Mouse (Mus musculus): ENCODE data around the gene Katnal1. TPM values are rescaled to one million over a fixed set of nuclear protein-coding genes. Genes with fewer than 3 reads are reported as not detected.

Katnal1 gene
- total and polyA plus RNA-seq, 3 experiments = 12.8 to 14.8 TPM; not detected in 1

GRCm38 (mm10) chr5:148959068-148959990 is 30.2 kb upstream of the Katnal1 start:
- Histone ChIP-seq H3K4me3 (ENCODE audit: control insufficient read depth in 1 of 2, insufficient read depth in 1 of 2, low read depth in 2 of 2, low read length in 2 of 2) (peak overlapping the region; percentile 36 to 47), H3K36me3 (ENCODE audit: control insufficient read depth in 1 of 2, insufficient read depth in 2 of 2, low read length in 2 of 2) (peaks cover 0 to 4% of the 10 kb centered on the region in 2 experiments; a peak in 2 of 4 replicates), H3K27me3 (ENCODE audit: control insufficient read depth in 1 of 2, insufficient read depth in 2 of 2, low read length in 2 of 2) (no peaks in the 10 kb centered on the region), H3K27ac (ENCODE audit: control insufficient read depth, low read depth, low read length) (peak overlapping the region; percentile 31), H3K79me2 (ENCODE audit: control insufficient read depth, insufficient read depth, low read length, poor library complexity) (no peaks in the 10 kb centered on the region), H3K4me1 (ENCODE audit: control insufficient read depth in 1 of 2, insufficient read depth in 2 of 2, low read length in 2 of 2) (peaks cover 4 to 14% of the 10 kb centered on the region in 2 experiments; a peak in 3 of 4 replicates), H3K9ac (ENCODE audit: control insufficient read depth, low read depth, low read length, poor library complexity, severe bottlenecking) (peak overlapping the region; percentile 32; the same call in 1 of the 2 replicates), H3K9me3 (replicated peaks; ENCODE audit: insufficient read depth, low read length) (no peaks in the 10 kb centered on the region)
- peak; percentile 96 for DNase-seq (ENCODE audit: low read depth, low spot score)
- TF ChIP-seq USF1 (IDR thresholded peaks at IDR 0.05; ENCODE audit: low read depth, low read length) (peak; percentile 84), ETS1 (IDR thresholded peaks at IDR 0.05; ENCODE audit: low read depth, low read length) (peak; percentile 86), GATA1 (IDR thresholded peaks at IDR 0.05; ENCODE audit: low read depth, low read length) (peak; percentile 76), MAFK (IDR thresholded peaks at IDR 0.05; ENCODE audit: borderline replicate concordance, low read depth, low read length) (no peak), USF2 (IDR thresholded peaks at IDR 0.05; ENCODE audit: borderline replicate concordance in 1 of 2, insufficient read depth in 1 of 2, low read depth in 1 of 2, low read length in 2 of 2) (no peak), ZMIZ1 (IDR thresholded peaks at IDR 0.05; ENCODE audit: low read depth, low read length) (no peak), CTCF (IDR thresholded peaks at IDR 0.05 in 2 of 3, conservative IDR thresholded peaks at IDR 0.05 in 1 of 3; ENCODE audit: control insufficient read depth in 1 of 3, insufficient read depth in 1 of 3, low read depth in 2 of 3, low read length in 3 of 3, poor library complexity in 1 of 3, severe bottlenecking in 1 of 3) (no peak), CHD1 (IDR thresholded peaks at IDR 0.05; ENCODE audit: low read depth, low read length) (no peak), TAL1 (IDR thresholded peaks at IDR 0.05; ENCODE audit: low read length) (0 out of 2 replicates have a peak, but pooled peaks have one; percentile 14), TBP (IDR thresholded peaks at IDR 0.05; ENCODE audit: low read depth, low read length) (peak; percentile 57), HCFC1 (IDR thresholded peaks at IDR 0.05; ENCODE audit: low read depth, low read length) (no peak), MYB (IDR thresholded peaks at IDR 0.05; ENCODE audit: low read depth, low read length) (peak; percentile 57; the same call in 1 of the 2 replicates), RAD21 (IDR thresholded peaks at IDR 0.05; ENCODE audit: low read depth, low read length) (no peak; the same call in 1 of the 2 replicates), EP300 (IDR thresholded peaks at IDR 0.05; ENCODE audit: low read depth in 1 of 2, low read length in 2 of 2) (peak; percentile 74 to 90), SMC3 (IDR thresholded peaks at IDR 0.05; ENCODE audit: low read depth, low read length) (no peak), GABPA (IDR thresholded peaks at IDR 0.05; ENCODE audit: low read depth, low read length) (no peak), KAT2A (conservative IDR thresholded peaks at IDR 0.05; ENCODE audit: low read depth, low read length) (no peak), POLR2AphosphoS2 (IDR thresholded peaks at IDR 0.05; ENCODE audit: low read length) (no peak), SIN3A (IDR thresholded peaks at IDR 0.05; ENCODE audit: low read length) (peak; percentile 67), TCF12 (IDR thresholded peaks at IDR 0.05; ENCODE audit: low read depth, low read length) (peak; percentile 80), E2F4 (IDR thresholded peaks at IDR 0.05; ENCODE audit: borderline replicate concordance, low read depth, low read length) (no peak), POLR2A (IDR thresholded peaks at IDR 0.05; ENCODE audit: control insufficient read depth in 1 of 2, insufficient read depth in 1 of 2, low read depth in 1 of 2, low read length in 2 of 2, poor library complexity in 1 of 2) (peak in 1 of 2 experiments; percentile 53; a peak in 1 of 4 replicates), UBTF (IDR thresholded peaks at IDR 0.05; ENCODE audit: borderline replicate concordance, insufficient read depth, low read depth, low read length) (no peak; the same call in 1 of the 2 replicates), NRF1 (IDR thresholded peaks at IDR 0.05; ENCODE audit: insufficient read depth, low read depth, low read length, poor library complexity, severe bottlenecking) (no peak), ZC3H11A (IDR thresholded peaks at IDR 0.05; ENCODE audit: low read depth, low read length) (no peak), RCOR1 (IDR thresholded peaks at IDR 0.05; ENCODE audit: low read depth, low read length) (peak; percentile 85; the same call in 1 of the 2 replicates), NELFE (IDR thresholded peaks at IDR 0.05; ENCODE audit: low read depth, low read length) (no peak), JUND (IDR thresholded peaks at IDR 0.05; ENCODE audit: low read depth, low read length) (peak; percentile 56; the same call in 1 of the 2 replicates), MAX (IDR thresholded peaks at IDR 0.05; ENCODE audit: low read length) (peak; percentile 81), MEF2A (IDR thresholded peaks at IDR 0.05; ENCODE audit: extremely low read depth, insufficient replicate concordance, low read depth, low read length, poor library complexity, severe bottlenecking) (no peak), CHD2 (IDR thresholded peaks at IDR 0.05; ENCODE audit: low read length) (peak; percentile 13; the same call in 1 of the 2 replicates), ZKSCAN1 (IDR thresholded peaks at IDR 0.05; ENCODE audit: low read depth, low read length) (no peak), BHLHE40 (IDR thresholded peaks at IDR 0.05; ENCODE audit: borderline replicate concordance, low read depth, low read length) (peak; percentile 14; the same call in 1 of the 2 replicates), MYC (IDR thresholded peaks at IDR 0.05; ENCODE audit: low read depth, low read length) (peak; percentile 34; the same call in 1 of the 2 replicates)
